Mouse (Mus musculus) intestine, embryonic 14.5 days (tissue): ENCODE results near the gene Xxylt1. TPM values are rescaled to one million over a fixed set of nuclear protein-coding genes. Genes with fewer than 3 reads are reported as not detected.
A peak's percentile ranks its signal among the peaks of the same experiment; 100 is the strongest.

Source experiments
- ATAC-seq: fragments of 200-750 bp; cut with Nextera tagmentation; replicated peaks from 2 replicates; pipeline ENCODE4 v1.8.0; 2017; ENCODE audit warnings: low read depth, moderate number of reproducible peaks, moderate TSS enrichment, moderate library complexity; ENCODE audit not compliant: low FRiP score, low TSS enrichment
- DNase-seq: peaks from one replicate; pipeline ENCODE4 v3.0.0-alpha.2; 2018; ENCODE audit warnings: low spot score
- H3K27ac ChIP-seq: fragments of 300-500 bp; sonication (generic); 2 replicates; pipeline ENCODE4 v1.5.1; 2014; ENCODE audit warnings: low read depth, mild to moderate bottlenecking, control low read depth
- H3K27me3 ChIP-seq: fragments of 300-500 bp; sonication (generic); replicated peaks from 2 replicates; pipeline ENCODE4 v1.6.1; 2014; ENCODE audit warnings: low read length, control low read depth; ENCODE audit not compliant: control insufficient read depth, insufficient read depth
- H3K36me3 ChIP-seq: fragments of 300-500 bp; sonication (generic); 2 replicates; pipeline ENCODE4 v1.6.1; 2014; ENCODE audit warnings: low read length, control low read depth; ENCODE audit not compliant: control insufficient read depth, insufficient read depth
- H3K4me1 ChIP-seq: fragments of 300-500 bp; sonication (generic); replicated peaks from 2 replicates; pipeline ENCODE4 v1.6.1; 2014; ENCODE audit warnings: low read length, control low read depth, mixed read lengths; ENCODE audit not compliant: control insufficient read depth, insufficient read depth
- H3K4me2 ChIP-seq: fragments of 300-500 bp; sonication (generic); 2 replicates; pipeline ENCODE4 v1.6.1; 2014; ENCODE audit warnings: low read length
- H3K4me3 ChIP-seq: fragments of 300-500 bp; sonication (generic); 2 replicates; pipeline ENCODE4 v1.5.1; 2014; ENCODE audit warnings: low read depth, low read length, control low read depth, mixed read lengths
- H3K9ac ChIP-seq: fragments of 300-500 bp; sonication (generic); 2 replicates; pipeline ENCODE4 v1.6.1; 2014; ENCODE audit warnings: mild to moderate bottlenecking, low read length
- H3K9me3 ChIP-seq: fragments of 300-500 bp; sonication (generic); 2 replicates; pipeline ENCODE4 v1.6.1; 2016; ENCODE audit warnings: low read length, control low read depth; ENCODE audit not compliant: control insufficient read depth
- WGBS: fragments of 180-500 bp; shearing (Covaris S2); extraction: QIAGEN DNeasy Blood & Tissue Kit; methylation state at CpG from one replicate; pipeline ENCODE4 v1.1.7; 2014; 5-methylcytosine and 5-hydroxymethylcytosine counted together
- polyA plus RNA-seq: library from polyadenylated mRNA; unstranded; fragments of >200 nt; fragmentation: Nextera tagmentation; extraction: Ambion mirVana; gene quantifications from 2 replicates; pipeline ENCODE4 v1.2.1, GENCODE M21; 2014

The Xxylt1 gene
- polyA plus RNA-seq, 1 experiment from 2014 or later, result 20.4 TPM

- Histone ChIP-seq H3K36me3 (no peaks in the 10 kb centered on the region), H3K9me3 (no peaks in the 10 kb centered on the region), H3K4me1 (no peaks in the 10 kb centered on the region), H3K4me2 (no peak overlapping the region), H3K27me3 (no peaks in the 10 kb centered on the region), H3K4me3 (no peak overlapping the region), H3K27ac (no peak overlapping the region), H3K9ac (no peak overlapping the region)
- DNase-seq (no peak), ATAC-seq (no peak)
- WGBS, result 75% methylated on average over 6 of the region's 6 CpGs
These were observed 93.5 kb downstream of the Xxylt1 start for GRCm38 (mm10) chr16:30987684-30988083.

DNA sequence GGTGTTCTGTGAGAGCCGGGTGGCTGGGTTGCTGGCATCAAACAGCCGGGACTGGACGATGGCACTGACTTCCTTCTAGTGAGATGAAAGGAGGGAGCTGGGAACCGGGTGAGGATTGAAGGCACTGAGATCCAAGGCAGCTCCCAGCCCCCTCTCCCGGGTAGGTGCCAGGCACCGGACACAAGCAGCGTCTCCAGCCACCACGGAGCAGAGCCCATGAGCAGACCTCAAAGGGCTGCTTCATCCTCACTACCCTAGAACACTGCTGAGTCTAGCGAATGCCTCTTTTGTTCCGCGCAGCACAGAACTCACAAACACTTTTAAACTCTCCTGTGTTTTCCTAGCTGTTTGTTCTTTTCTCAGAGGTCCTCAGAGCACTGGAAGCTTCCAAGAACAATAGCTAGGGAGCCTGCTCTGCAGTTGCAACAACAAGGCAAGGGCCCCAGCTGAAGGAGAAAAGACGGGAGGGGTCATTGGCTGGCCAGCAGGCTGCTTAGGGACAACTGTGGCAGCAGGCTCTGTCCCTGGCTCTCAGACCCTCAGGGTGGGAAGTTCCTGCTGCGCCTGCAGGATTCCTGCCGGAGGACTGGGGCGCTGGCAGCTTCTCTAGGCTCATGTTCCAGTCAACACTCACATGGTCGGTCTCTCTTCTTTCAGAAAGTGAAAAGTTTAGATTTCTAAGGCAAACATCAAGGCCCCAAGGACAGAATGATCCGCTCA, 96.2 kb downstream of the Xxylt1 start:
- DNase-seq (no peak), ATAC-seq (no peak)
- no peak overlapping the region for H3K9ac ChIP-seq
- H3K4me2 ChIP-seq, result no peak overlapping the region
- no peaks in the 10 kb centered on the region for H3K9me3 ChIP-seq
- H3K36me3 ChIP-seq, result no peaks in the 10 kb centered on the region
- no peak overlapping the region for H3K27ac ChIP-seq
- WGBS, result 54% methylated on average over 17 of the region's 17 CpGs
- H3K4me1 ChIP-seq, result no peaks in the 10 kb centered on the region
- H3K4me3 ChIP-seq, result no peak overlapping the region
- no peaks in the 10 kb centered on the region for H3K27me3 ChIP-seq

- 82% methylated on average over 5 of the region's 5 CpGs for WGBS
- no peak for ATAC-seq
- no peak overlapping the region for H3K9ac ChIP-seq
- H3K27ac ChIP-seq, result no peak overlapping the region
- no peak overlapping the region for H3K4me3 ChIP-seq
- no peak for DNase-seq
- no peaks in the 10 kb centered on the region for H3K36me3 ChIP-seq
- H3K9me3 ChIP-seq, result no peaks in the 10 kb centered on the region
- H3K4me2 ChIP-seq, result no peak overlapping the region
- no peaks in the 10 kb centered on the region for H3K4me1 ChIP-seq
- H3K27me3 ChIP-seq, result no peaks in the 10 kb centered on the region
These were observed 97.1 kb downstream of the Xxylt1 start for GRCm38 (mm10) chr16:30984101-30984500.

GRCm38 (mm10) chr16:30983699-30984098, 97.5 kb downstream of the Xxylt1 start:
- no peak for ATAC-seq
- no peak for DNase-seq
- no peaks in the 10 kb centered on the region for H3K4me1 ChIP-seq
- no peaks in the 10 kb centered on the region for H3K36me3 ChIP-seq
- no peak overlapping the region for H3K4me2 ChIP-seq
- H3K9ac ChIP-seq, result no peak overlapping the region
- no peak overlapping the region for H3K4me3 ChIP-seq
- H3K9me3 ChIP-seq, result no peaks in the 10 kb centered on the region
- no peaks in the 10 kb centered on the region for H3K27me3 ChIP-seq
- H3K27ac ChIP-seq, result no peak overlapping the region
- WGBS, result 68% methylated on average over 6 of the region's 6 CpGs

- no peak overlapping the region for H3K27ac ChIP-seq
These were observed 98.0 kb downstream of the Xxylt1 start for GRCm38 (mm10) chr16:30983281-30983680.

GRCm38 (mm10) chr16:30981345-30981744, 99.9 kb downstream of the Xxylt1 start:
- H3K9ac ChIP-seq, result no peak overlapping the region
- no peak overlapping the region for H3K27ac ChIP-seq
- H3K4me3 ChIP-seq, result no peak overlapping the region
- ATAC-seq (no peak), DNase-seq (no peak)
- H3K4me2 ChIP-seq, result no peak overlapping the region
- WGBS, result 87% methylated on average over 10 of the region's 10 CpGs
- no peaks in the 10 kb centered on the region for H3K9me3 ChIP-seq
- no peaks in the 10 kb centered on the region for H3K27me3 ChIP-seq
- no peaks in the 10 kb centered on the region for H3K36me3 ChIP-seq
- H3K4me1 ChIP-seq, result peaks cover 10% of the 10 kb centered on the region

More at GRCm38 (mm10) chr16:30983281-30983680, 98.0 kb downstream of the Xxylt1 start:
- no peaks in the 10 kb centered on the region for H3K9me3 ChIP-seq
- 54% methylated on average over 4 of the region's 4 CpGs for whole genome bisulfite sequencing
- ATAC-seq (no peak), DNase-seq (no peak)
- H3K27me3 ChIP-seq, result no peaks in the 10 kb centered on the region
- no peak overlapping the region for H3K9ac ChIP-seq
- no peak overlapping the region for H3K4me3 ChIP-seq
- no peaks in the 10 kb centered on the region for H3K36me3 ChIP-seq
- no peaks in the 10 kb centered on the region for H3K4me1 ChIP-seq
- H3K4me2 ChIP-seq, result no peak overlapping the region

- Histone ChIP-seq H3K27ac (no peak overlapping the region), H3K36me3 (no peaks in the 10 kb centered on the region), H3K27me3 (no peaks in the 10 kb centered on the region), H3K4me2 (no peak overlapping the region), H3K4me1 (peaks cover 10% of the 10 kb centered on the region), H3K9ac (no peak overlapping the region), H3K4me3 (no peak overlapping the region), H3K9me3 (no peaks in the 10 kb centered on the region)
- ATAC-seq, result no peak
- no peak for DNase-seq
- WGBS, result 86% methylated on average over 11 of the region's 11 CpGs
These were observed 101.3 kb downstream of the Xxylt1 start for GRCm38 (mm10) chr16:30979905-30980304.

GRCm38 (mm10) chr16:30977728-30978127, 103.5 kb downstream of the Xxylt1 start:
- Histone ChIP-seq H3K27me3 (no peaks in the 10 kb centered on the region), H3K27ac (no peak overlapping the region), H3K4me1 (peaks cover 19% of the 10 kb centered on the region), H3K36me3 (no peaks in the 10 kb centered on the region), H3K4me3 (no peak overlapping the region), H3K4me2 (no peak overlapping the region), H3K9ac (no peak overlapping the region), H3K9me3 (no peaks in the 10 kb centered on the region)
- no peak for ATAC-seq
- 54% methylated on average over 6 of the region's 6 CpGs for WGBS
- DNase-seq, result no peak

DNA sequence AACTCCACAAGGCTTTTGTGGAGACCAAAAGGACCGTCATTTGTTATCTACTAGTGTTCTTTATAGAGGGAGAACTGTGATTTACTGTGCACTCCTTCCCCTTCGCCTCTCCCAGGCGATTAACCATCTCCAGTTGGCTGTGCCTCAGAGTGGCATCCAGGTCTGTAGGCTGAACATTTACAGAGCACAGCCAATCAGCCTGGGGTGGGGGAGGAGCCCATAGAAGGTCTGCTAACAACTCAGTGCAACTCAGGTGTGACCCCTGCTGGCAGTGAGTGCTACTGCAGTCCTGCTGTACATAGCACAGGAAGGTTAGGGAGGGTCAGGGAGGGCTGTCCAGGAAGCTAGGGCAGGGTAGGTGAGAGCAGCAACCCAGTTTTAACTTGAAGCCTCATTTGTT, 104.0 kb downstream of the Xxylt1 start:
- peaks cover 21% of the 10 kb centered on the region for H3K4me1 ChIP-seq
- H3K36me3 ChIP-seq, result no peaks in the 10 kb centered on the region
- no peaks in the 10 kb centered on the region for H3K27me3 ChIP-seq
- H3K4me3 ChIP-seq, result no peak overlapping the region
- DNase-seq (peak; percentile 95), ATAC-seq (peak; percentile 92)
- no peak overlapping the region for H3K9ac ChIP-seq
- WGBS, result 2% methylated on average over 3 of the region's 3 CpGs
- peak overlapping the region; percentile 25; the same call in 1 of the 2 replicates for H3K4me2 ChIP-seq
- H3K9me3 ChIP-seq, result no peaks in the 10 kb centered on the region
- H3K27ac ChIP-seq, result no peak overlapping the region
